Mouse (Mus musculus) forebrain, embryonic 16.5 days (tissue): ENCODE results near the gene Capn1. TPM values are rescaled to one million over a fixed set of nuclear protein-coding genes. Genes with fewer than 3 reads are reported as not detected.

ENCODE experiments used
- ATAC-seq: fragments of 200-750 bp; cut with Nextera tagmentation; 2 replicates; pipeline ENCODE4 v1.8.0; 2017; ENCODE audit warnings: mild to moderate bottlenecking, moderate library complexity
- H3K27ac ChIP-seq: fragments of 300-500 bp; sonication (generic); 2 replicates; pipeline ENCODE4 v1.5.1; 2014; ENCODE audit warnings: low read length, control low read depth
- H3K27me3 ChIP-seq: fragments of 300-500 bp; sonication (generic); replicated peaks from 2 replicates; pipeline ENCODE4 v1.6.1; 2014; ENCODE audit warnings: low read length; ENCODE audit not compliant: control insufficient read depth, insufficient read depth
- H3K36me3 ChIP-seq: fragments of 300-500 bp; sonication (generic); 2 replicates; pipeline ENCODE4 v1.6.1; 2014; ENCODE audit not compliant: control insufficient read depth, insufficient read depth
- H3K4me1 ChIP-seq: fragments of 300-500 bp; sonication (generic); replicated peaks from 2 replicates; pipeline ENCODE4 v1.6.1; 2014; ENCODE audit warnings: low read length; ENCODE audit not compliant: control insufficient read depth, insufficient read depth
- H3K4me2 ChIP-seq: fragments of 300-500 bp; sonication (generic); 2 replicates; pipeline ENCODE4 v1.6.1; 2014; ENCODE audit warnings: mild to moderate bottlenecking, low read length, control low read depth
- H3K4me3 ChIP-seq: fragments of 300-500 bp; sonication (generic); replicated peaks from 2 replicates; pipeline ENCODE4 v1.5.1; 2014; ENCODE audit warnings: mild to moderate bottlenecking, low read length, control low read depth
- H3K9ac ChIP-seq: fragments of 300-500 bp; sonication (generic); replicated peaks from 2 replicates; pipeline ENCODE4 v1.6.1; 2014; ENCODE audit warnings: low read depth, low read length, control low read depth
- H3K9me3 ChIP-seq: fragments of 300-500 bp; sonication (generic); 2 replicates; pipeline ENCODE4 v1.6.1; 2016; ENCODE audit warnings: low read length; ENCODE audit not compliant: control insufficient read depth
- WGBS: fragments of 180-500 bp; shearing (Covaris S2); extraction: QIAGEN DNeasy Blood & Tissue Kit; methylation state at CpG from one replicate; pipeline ENCODE4 v1.1.7; 2014; 5-methylcytosine and 5-hydroxymethylcytosine counted together
- polyA plus RNA-seq: library from polyadenylated mRNA; unstranded; fragments of >200 nt; fragmentation: Nextera tagmentation; extraction: Ambion mirVana; gene quantifications from 2 replicates; pipeline ENCODE4 v1.2.1, GENCODE M21; 2015

Capn1 gene
- polyA plus RNA-seq, 1 experiment from 2014 or later, result 1.3 TPM

DNA sequence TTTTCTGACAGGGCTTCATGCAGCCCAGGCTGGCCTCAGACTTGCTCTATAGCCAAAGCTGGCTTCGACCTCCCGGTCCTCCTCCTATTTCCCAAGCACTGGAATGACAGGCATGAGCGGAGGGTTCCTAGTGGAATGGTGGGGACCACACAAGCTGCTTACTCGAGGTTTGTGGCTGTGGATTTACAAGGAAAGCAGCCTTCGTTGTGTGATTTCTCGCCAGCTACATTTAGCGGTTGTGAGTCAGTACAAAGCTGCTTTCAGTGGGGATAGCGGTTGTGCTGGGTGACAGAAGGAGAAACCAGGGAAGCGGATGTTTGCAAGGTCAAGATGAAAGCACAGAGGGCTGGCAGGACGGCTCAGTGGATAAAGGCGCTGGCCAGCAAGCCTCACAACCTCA, 10.2 kb downstream of the Capn1 start:
- Histone ChIP-seq H3K9me3 (no peaks in the 10 kb centered on the region), H3K36me3 (no peaks in the 10 kb centered on the region), H3K27ac (no peak overlapping the region), H3K4me1 (no peaks in the 10 kb centered on the region), H3K9ac (no peak overlapping the region), H3K4me2 (no peak overlapping the region), H3K4me3 (no peak overlapping the region), H3K27me3 (no peaks in the 10 kb centered on the region)
- whole genome bisulfite sequencing, result 56% methylated on average over 11 of the region's 11 CpGs
- no peak for ATAC-seq

- ATAC-seq, result no peak
- H3K4me1 ChIP-seq, result no peaks in the 10 kb centered on the region
- no peaks in the 10 kb centered on the region for H3K9me3 ChIP-seq
- no peak overlapping the region for H3K27ac ChIP-seq
- no peak overlapping the region for H3K9ac ChIP-seq
- H3K36me3 ChIP-seq, result no peaks in the 10 kb centered on the region
- no peak overlapping the region for H3K4me2 ChIP-seq
- no peak overlapping the region for H3K4me3 ChIP-seq
- no peaks in the 10 kb centered on the region for H3K27me3 ChIP-seq
- 75% methylated on average over 5 of the region's 5 CpGs for WGBS
Observed at GRCm38 (mm10) chr19:5999969-6000368, 15.7 kb downstream of the Capn1 start.

DNA sequence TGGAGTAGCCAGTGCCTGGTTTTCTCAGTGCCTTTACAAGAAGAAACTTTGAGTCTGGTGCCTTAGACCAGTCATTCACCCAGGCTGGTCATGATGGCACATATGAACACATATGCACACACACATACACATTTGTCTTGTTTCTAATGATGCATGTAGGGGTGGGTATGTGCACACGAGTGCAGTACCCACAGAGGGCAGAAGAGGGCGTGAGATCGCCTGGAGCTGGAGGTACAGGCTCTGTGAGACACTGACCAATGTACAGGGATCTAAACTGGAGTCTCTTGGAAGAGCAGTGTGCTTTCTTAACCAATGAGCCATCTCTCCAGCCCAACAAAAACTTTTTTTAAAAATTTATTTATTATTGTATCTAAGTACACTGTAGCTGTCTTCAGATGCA, 17.5 kb downstream of the Capn1 start:
- no peak overlapping the region for H3K4me2 ChIP-seq
- no peak overlapping the region for H3K9ac ChIP-seq
- no peak overlapping the region for H3K27ac ChIP-seq
- no peak overlapping the region for H3K4me3 ChIP-seq
- no peaks in the 10 kb centered on the region for H3K9me3 ChIP-seq
- no peaks in the 10 kb centered on the region for H3K36me3 ChIP-seq
- H3K4me1 ChIP-seq, result no peaks in the 10 kb centered on the region
- WGBS, result 89% methylated on average over 3 of the region's 3 CpGs
- no peak for ATAC-seq
- no peaks in the 10 kb centered on the region for H3K27me3 ChIP-seq

- WGBS, result 88% methylated on average over 14 of the region's 14 CpGs
- no peak overlapping the region for H3K27ac ChIP-seq
- no peak overlapping the region for H3K4me3 ChIP-seq
- no peaks in the 10 kb centered on the region for H3K27me3 ChIP-seq
- no peaks in the 10 kb centered on the region for H3K9me3 ChIP-seq
- no peak overlapping the region for H3K4me2 ChIP-seq
- no peak for ATAC-seq
- H3K9ac ChIP-seq, result no peak overlapping the region
- H3K36me3 ChIP-seq, result no peaks in the 10 kb centered on the region
- no peaks in the 10 kb centered on the region for H3K4me1 ChIP-seq
Observed at GRCm38 (mm10) chr19:5994711-5995110, 21.0 kb downstream of the Capn1 start.

DNA sequence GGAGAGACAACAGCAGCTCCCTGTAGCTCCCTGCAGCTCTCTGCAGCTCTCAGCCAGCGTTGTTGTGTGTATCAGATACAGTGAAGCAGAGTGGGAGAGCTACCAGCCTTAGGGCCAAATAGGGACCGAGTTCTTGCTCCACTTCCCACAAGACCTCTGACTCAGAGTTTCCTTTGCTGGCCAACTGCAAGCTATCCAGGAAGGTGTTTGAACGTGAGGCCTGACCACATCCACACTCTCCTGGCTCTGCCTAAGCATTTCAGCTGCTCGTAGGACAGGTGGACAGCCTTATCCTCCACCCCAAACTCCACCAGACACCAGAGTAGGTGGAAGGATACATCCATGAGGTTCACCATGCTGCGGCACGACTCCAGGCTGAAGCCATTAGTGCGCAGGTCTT, 23.7 kb downstream of the Capn1 start:
- no peak overlapping the region for H3K4me2 ChIP-seq
- ATAC-seq, result no peak
- H3K27ac ChIP-seq, result no peak overlapping the region
- 84% methylated on average over 7 of the region's 7 CpGs for WGBS
- H3K9me3 ChIP-seq, result no peaks in the 10 kb centered on the region
- H3K36me3 ChIP-seq, result no peaks in the 10 kb centered on the region
- no peak overlapping the region for H3K4me3 ChIP-seq
- H3K9ac ChIP-seq, result no peak overlapping the region
- H3K4me1 ChIP-seq, result peaks cover 8% of the 10 kb centered on the region
- H3K27me3 ChIP-seq, result no peaks in the 10 kb centered on the region

GRCm38 (mm10) chr19:5991467-5991866, 24.2 kb downstream of the Capn1 start:
- ATAC-seq, result no peak
- WGBS, result 79% methylated on average over 7 of the region's 7 CpGs
- Histone ChIP-seq H3K27me3 (no peaks in the 10 kb centered on the region), H3K36me3 (no peaks in the 10 kb centered on the region), H3K27ac (no peak overlapping the region), H3K4me3 (no peak overlapping the region), H3K9ac (no peak overlapping the region), H3K4me1 (peaks cover 8% of the 10 kb centered on the region), H3K4me2 (no peak overlapping the region), H3K9me3 (no peaks in the 10 kb centered on the region)

- no peak overlapping the region for H3K4me2 ChIP-seq
- no peak overlapping the region for H3K27ac ChIP-seq
- H3K4me3 ChIP-seq, result no peak overlapping the region
- H3K9ac ChIP-seq, result no peak overlapping the region
- H3K36me3 ChIP-seq, result no peaks in the 10 kb centered on the region
- peaks cover 8% of the 10 kb centered on the region for H3K4me1 ChIP-seq
- no peak for ATAC-seq
- 31% methylated on average over 1 of the region's 1 CpGs for WGBS
- no peaks in the 10 kb centered on the region for H3K27me3 ChIP-seq
- H3K9me3 ChIP-seq, result no peaks in the 10 kb centered on the region
Observed at GRCm38 (mm10) chr19:5990921-5991320, 24.8 kb downstream of the Capn1 start.

DNA sequence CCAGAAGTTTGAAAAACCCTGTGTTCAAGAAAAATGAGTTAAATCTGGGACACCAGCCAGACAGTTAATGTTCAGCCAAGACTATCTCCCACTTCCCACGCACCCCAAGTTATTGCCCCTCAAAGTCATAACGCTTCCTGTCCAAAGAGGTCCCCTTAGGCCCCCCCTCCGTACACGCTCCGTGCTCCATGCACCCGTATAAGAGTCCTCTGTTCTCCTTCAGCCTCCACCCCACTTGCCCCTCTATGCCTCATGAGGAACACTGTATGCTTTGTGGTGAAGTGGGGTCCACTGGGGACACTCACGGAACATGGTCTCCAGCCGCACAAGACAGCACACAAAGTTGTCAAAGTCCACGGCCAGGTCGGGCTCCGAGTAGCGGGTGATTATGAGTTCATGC, 25.7 kb downstream of the Capn1 start:
- Histone ChIP-seq H3K4me2 (no peak overlapping the region), H3K27me3 (no peaks in the 10 kb centered on the region), H3K27ac (no peak overlapping the region)

GRCm38 (mm10) chr19:5989585-5989984, 26.1 kb downstream of the Capn1 start:
- Histone ChIP-seq H3K4me2 (no peak overlapping the region), H3K36me3 (no peaks in the 10 kb centered on the region), H3K9ac (no peak overlapping the region), H3K4me1 (peaks cover 8% of the 10 kb centered on the region), H3K4me3 (no peak overlapping the region), H3K27me3 (no peaks in the 10 kb centered on the region), H3K27ac (no peak overlapping the region), H3K9me3 (no peaks in the 10 kb centered on the region)
- ATAC-seq, result no peak
- WGBS, result 64% methylated on average over 6 of the region's 6 CpGs

More for the DNA sequence above, 25.7 kb downstream of the Capn1 start:
- Histone ChIP-seq H3K9ac (no peak overlapping the region), H3K36me3 (no peaks in the 10 kb centered on the region), H3K4me3 (no peak overlapping the region), H3K9me3 (no peaks in the 10 kb centered on the region), H3K4me1 (peaks cover 8% of the 10 kb centered on the region)
- ATAC-seq, result no peak
- WGBS, result 92% methylated on average over 12 of the region's 12 CpGs

DNA sequence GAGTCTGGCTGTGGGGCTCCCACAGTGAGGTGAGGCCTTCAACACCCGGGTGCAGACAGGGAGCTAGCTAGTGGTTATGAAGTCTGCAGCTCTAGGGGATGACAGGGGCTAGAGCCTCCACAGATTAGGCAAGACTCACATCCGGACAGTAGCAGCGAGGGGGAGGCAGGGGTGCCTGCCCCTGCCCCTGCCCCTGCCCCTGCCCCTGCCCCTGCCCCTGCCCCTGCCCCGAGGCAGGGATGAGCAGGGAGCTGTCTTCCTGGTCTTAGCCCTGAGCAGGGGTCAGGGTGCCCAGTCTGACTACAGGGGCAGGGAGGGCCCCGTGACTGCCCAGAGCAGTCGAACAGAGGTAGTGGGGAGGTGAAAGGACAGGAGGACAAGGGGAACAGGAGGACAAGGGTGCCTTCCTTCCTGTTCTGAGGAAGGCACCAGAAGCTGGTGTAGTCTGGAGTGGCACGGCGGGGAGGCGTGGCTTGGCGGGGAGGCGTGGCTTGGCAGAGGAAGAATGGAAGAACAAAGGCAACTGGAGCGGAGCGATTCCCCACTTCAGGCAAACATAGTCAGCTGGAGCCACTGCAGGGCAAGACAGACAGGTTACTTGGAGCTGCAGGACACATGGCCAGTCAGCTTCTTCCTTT, 26.8 kb downstream of the Capn1 start:
- Histone ChIP-seq H3K4me3 (no peak overlapping the region), H3K36me3 (no peaks in the 10 kb centered on the region), H3K27ac (no peak overlapping the region), H3K4me1 (peaks cover 8% of the 10 kb centered on the region), H3K9ac (peak overlapping the region; percentile 48), H3K9me3 (no peaks in the 10 kb centered on the region), H3K4me2 (peak overlapping the region; percentile 15), H3K27me3 (no peaks in the 10 kb centered on the region)
- ATAC-seq, result peak; percentile 82
- 9% methylated on average over 13 of the region's 13 CpGs for WGBS
